Mouse (Mus musculus): Measurements from ENCODE around the gene Ctdspl2.

Gene Ctdspl2

DNA sequence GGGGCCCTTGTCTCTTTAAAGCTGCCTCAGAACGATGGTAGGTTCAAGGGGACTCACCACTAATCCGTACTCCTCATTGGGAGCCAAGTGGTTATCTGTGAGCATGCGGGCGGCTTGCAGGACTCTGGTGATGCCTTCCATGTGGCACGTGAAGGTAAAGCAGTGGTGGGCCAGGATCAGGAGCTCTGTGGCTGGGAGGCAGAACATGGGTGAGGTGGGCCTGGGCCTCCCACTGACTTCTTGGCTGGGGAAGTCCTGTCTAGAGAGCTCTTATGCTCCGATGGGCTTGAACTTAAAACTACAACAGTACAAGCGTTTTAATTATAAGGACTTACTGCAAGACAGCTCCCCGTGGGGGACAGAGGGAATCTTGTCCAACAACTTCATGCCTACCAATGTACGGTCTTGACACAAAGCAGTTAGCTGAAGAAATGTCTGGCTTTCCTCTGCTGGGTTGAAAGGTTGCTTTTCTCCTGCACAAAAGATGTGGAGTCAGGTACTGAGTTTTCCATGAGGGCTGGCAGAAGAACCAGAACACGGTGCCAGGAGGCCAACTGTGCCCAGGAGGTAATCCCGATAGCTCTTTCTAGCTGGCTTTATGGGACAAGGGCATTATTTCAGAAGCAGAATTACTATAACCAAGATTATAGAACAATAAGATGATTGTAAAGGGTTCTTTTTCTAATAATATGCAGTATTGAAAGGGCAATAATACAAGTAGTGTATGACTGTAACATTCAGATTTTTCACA is 103.7 kb downstream of the Ctdspl2 start:
- DNase-seq, result peak; percentile 62 to 68

All from cerebellum, postnatal 36 days (tissue).